8 mouse cellular contexts compared by ENCODE assay signal in genomic region chr6:83505554-83505953, GRCm38 (mm10). TPM values are rescaled to one million over a fixed set of nuclear protein-coding genes. Genes with fewer than 3 reads are reported as not detected.
A peak's percentile ranks its signal among the peaks of the same experiment; 100 is the strongest.
DNase-seq lines count a peak whose midpoint lies in the region; ATAC-seq and TF ChIP-seq lines count a peak whose summit lies in the region.

No protein-coding gene starts in this region.

- intact Hi-C loops in left cerebral cortex, adult 2 months (cut with DNase I): no loop called here
- intact Hi-C loops in left cerebral cortex, postnatal 25 days (cut with DNase I): loop anchor here (5.0 kb wide), 2 partner anchors 48 to 67 kb away; partner anchors contain the start of genes Stambp and Tet3

- no peaks in the 10 kb centered on the region for H3K9me3 ChIP-seq in embryonic facial prominence, embryonic 14.5 days (ENCODE audit: control insufficient read depth, low read length)
- H3K9me3 ChIP-seq in intestine, postnatal 0 days (ENCODE audit: control insufficient read depth): no peaks in the 10 kb centered on the region
- no peaks in the 10 kb centered on the region for H3K9me3 ChIP-seq in neural tube, embryonic 13.5 days

- peak overlapping the region; percentile 70 for H3K4me2 ChIP-seq in embryonic facial prominence, embryonic 14.5 days (ENCODE audit: low read depth, low read length)
- H3K4me2 ChIP-seq in intestine, postnatal 0 days (replicated peaks; ENCODE audit: low read depth): peak overlapping the region; percentile 86; the same call in 1 of the 2 replicates
- H3K4me2 ChIP-seq in neural tube, embryonic 13.5 days: peak overlapping the region; percentile 79

- no peak for TF ChIP-seq CTCF in left cerebral cortex, adult 2 months (IDR thresholded peaks at IDR 0.05)
- no peak for TF ChIP-seq CTCF in intestine, postnatal 0 days (IDR thresholded peaks at IDR 0.05; ENCODE audit: low read depth)

- no peaks in the 10 kb centered on the region for H3K27me3 ChIP-seq in embryonic facial prominence, embryonic 14.5 days (replicated peaks; ENCODE audit: control insufficient read depth, insufficient read depth, low read length)
- H3K27me3 ChIP-seq in intestine, postnatal 0 days (replicated peaks; ENCODE audit: control insufficient read depth, insufficient read depth, low read length): no peaks in the 10 kb centered on the region
- H3K27me3 ChIP-seq in neural tube, embryonic 13.5 days: no peaks in the 10 kb centered on the region

- peak overlapping the region; percentile 100 for H3K27ac ChIP-seq in left cerebral cortex, adult 2 months
- H3K27ac ChIP-seq in embryonic facial prominence, embryonic 14.5 days (replicated peaks; ENCODE audit: low read depth, low read length): peak overlapping the region; percentile 90; the same call in 1 of the 2 replicates
- H3K27ac ChIP-seq in intestine, postnatal 0 days (ENCODE audit: low read depth, low read length): no peak overlapping the region
- no peak overlapping the region for H3K27ac ChIP-seq in neural tube, embryonic 13.5 days (replicated peaks)

- H3K9ac ChIP-seq in embryonic facial prominence, embryonic 14.5 days (ENCODE audit: low read depth, low read length): peak overlapping the region; percentile 72; the same call in 1 of the 2 replicates
- 0 out of 2 replicates have a peak overlapping the region, but pooled peaks have one; percentile 11 for H3K9ac ChIP-seq in intestine, postnatal 0 days (ENCODE audit: low read depth, low read length)
- H3K9ac ChIP-seq in neural tube, embryonic 13.5 days: peak overlapping the region; percentile 81

- H3K4me1 ChIP-seq in embryonic facial prominence, embryonic 14.5 days (ENCODE audit: control insufficient read depth, insufficient read depth, low read length): peaks cover 9% of the 10 kb centered on the region; the same call in 1 of the 2 replicates
- H3K4me1 ChIP-seq in intestine, postnatal 0 days (replicated peaks; ENCODE audit: control insufficient read depth, insufficient read depth, low read length): no peaks in the 10 kb centered on the region
- H3K4me1 ChIP-seq in neural tube, embryonic 13.5 days (replicated peaks): peaks cover 28% of the 10 kb centered on the region

- no peak for ATAC-seq in embryonic facial prominence, embryonic 14.5 days (ENCODE audit: low read depth)
- no peak for ATAC-seq in intestine, postnatal 0 days
- ATAC-seq in neural tube, embryonic 13.5 days (ENCODE audit: low read depth): no peak

- no peak for DNase-seq in left cerebral cortex, adult 2 months (ENCODE audit: extremely low spot score in 1 of 2, low spot score in 2 of 2)
- no peak for DNase-seq in left cerebral cortex, postnatal 25 days (ENCODE audit: low spot score in 2 of 2)
- DNase-seq in embryonic facial prominence, embryonic 14.5 days (ENCODE audit: low spot score): no peak
- DNase-seq in urinary bladder, adult 18-20 months (ENCODE audit: low spot score in 2 of 2): no peak
- no peak for DNase-seq in adrenal gland, adult 8-10 months
- DNase-seq in gastrocnemius, postnatal 10 days: no peak

- H3K4me3 ChIP-seq in left cerebral cortex, adult 2 months: peak overlapping the region; percentile 63; the same call in 1 of the 2 replicates
- peak overlapping the region; percentile 57 for H3K4me3 ChIP-seq in embryonic facial prominence, embryonic 14.5 days (ENCODE audit: low read depth, low read length)
- H3K4me3 ChIP-seq in intestine, postnatal 0 days (ENCODE audit: low read depth, low read length): no peak overlapping the region
- H3K4me3 ChIP-seq in neural tube, embryonic 13.5 days: peak overlapping the region; percentile 61

- WGBS in embryonic facial prominence, embryonic 14.5 days: 92% methylated on average over 4 of the region's 4 CpGs
- WGBS in intestine, postnatal 0 days: 88% methylated on average over 4 of the region's 4 CpGs
- 95% methylated on average over 4 of the region's 4 CpGs for WGBS in neural tube, embryonic 13.5 days

- H3K36me3 ChIP-seq in embryonic facial prominence, embryonic 14.5 days (ENCODE audit: control insufficient read depth, insufficient read depth, low read length): 0 out of 2 replicates have a peak, but pooled peaks cover 2% of the 10 kb centered on the region
- H3K36me3 ChIP-seq in intestine, postnatal 0 days (ENCODE audit: control insufficient read depth, insufficient read depth): no peaks in the 10 kb centered on the region
- peaks cover 5% of the 10 kb centered on the region; the same call in 1 of the 2 replicates for H3K36me3 ChIP-seq in neural tube, embryonic 13.5 days

RNA-seq across cellular contexts. Expression of gene Dguok, which starts 1.2 kb away (rescaled TPM):
- total RNA-seq in left cerebral cortex, adult 2 months (2021): 10 to 100 TPM; 25.2 to 31.0 TPM
- 10 to 100 TPM; 23.3 to 25.3 TPM for total RNA-seq in left cerebral cortex, postnatal 25 days (2021)
- 70.5 and 72.3 TPM in 2 replicates for polyA plus RNA-seq in embryonic facial prominence, embryonic 14.5 days (2014; fragmentation: Nextera tagmentation; extraction: Ambion mirVana)
- 30.9 and 33.7 TPM in 2 replicates for polyA plus RNA-seq in intestine, postnatal 0 days (2015; fragmentation: Nextera tagmentation; extraction: Ambion mirVana)
- polyA plus RNA-seq in neural tube, embryonic 13.5 days (2015; fragmentation: Nextera tagmentation; extraction: Ambion mirVana): 70.8 and 75.7 TPM in 2 replicates
- 10 to 100 TPM; 46.1 to 62.6 (median 54.7) TPM for total RNA-seq in adrenal gland, adult 8-10 months (2022)
- total RNA-seq in gastrocnemius, postnatal 10 days (2021): 10 to 100 TPM; 22.3 to 29.4 TPM

RNA-seq across cellular contexts. Expression of gene Actg2, which starts 30.5 kb away (rescaled TPM):
- not detected for total RNA-seq in left cerebral cortex, adult 2 months (2021)
- not detected for total RNA-seq in left cerebral cortex, postnatal 25 days (2021)
- 11.0 and 13.2 TPM in 2 replicates for polyA plus RNA-seq in embryonic facial prominence, embryonic 14.5 days (2014; fragmentation: Nextera tagmentation; extraction: Ambion mirVana)
- 2,265 and 2,375 TPM in 2 replicates for polyA plus RNA-seq in intestine, postnatal 0 days (2015; fragmentation: Nextera tagmentation; extraction: Ambion mirVana)
- 1.9 and 2.0 TPM in 2 replicates for polyA plus RNA-seq in neural tube, embryonic 13.5 days (2015; fragmentation: Nextera tagmentation; extraction: Ambion mirVana)
- under 1 TPM in 3 of 4 experiments, not detected in 1; 0.28 to 0.52 (median 0.30) TPM for total RNA-seq in adrenal gland, adult 8-10 months (2022)
- total RNA-seq in gastrocnemius, postnatal 10 days (2021): 1 to 10 TPM; 3.6 to 5.3 TPM

RNA-seq across cellular contexts. Expression of gene Tet3, which starts 46.7 kb away (rescaled TPM):
- 10 to 100 TPM; 74.6 to 90.0 TPM for total RNA-seq in left cerebral cortex, adult 2 months (2021)
- 10 to 100 TPM; 86.4 to 87.3 TPM for total RNA-seq in left cerebral cortex, postnatal 25 days (2021)
- 32.4 and 37.3 TPM in 2 replicates for polyA plus RNA-seq in embryonic facial prominence, embryonic 14.5 days (2014; fragmentation: Nextera tagmentation; extraction: Ambion mirVana)
- polyA plus RNA-seq in intestine, postnatal 0 days (2015; fragmentation: Nextera tagmentation; extraction: Ambion mirVana): 28.1 and 34.3 TPM in 2 replicates
- polyA plus RNA-seq in neural tube, embryonic 13.5 days (2015; fragmentation: Nextera tagmentation; extraction: Ambion mirVana): 79.0 and 79.2 TPM in 2 replicates
- total RNA-seq in adrenal gland, adult 8-10 months (2022): 10 to 100 TPM; 24.3 to 40.5 (median 35.3) TPM
- 10 to 100 TPM; 41.5 to 47.0 TPM for total RNA-seq in gastrocnemius, postnatal 10 days (2021)

Comparison
In these comparisons a context has a peak if more than half of its experiments do, and no peak if none do; other contexts are left out.
1. H3K27ac ChIP-seq: peak in left cerebral cortex, adult 2 months (single experiment) and embryonic facial prominence, embryonic 14.5 days (single experiment); none in intestine, postnatal 0 days (single experiment) and neural tube, embryonic 13.5 days (single experiment).
2. H3K9ac ChIP-seq: peak in every context shown above with its lines; median percentile 81 in neural tube, embryonic 13.5 days; 72 in embryonic facial prominence, embryonic 14.5 days; 11 in intestine, postnatal 0 days.
3. Peak in every context shown above with its lines, with median percentiles within 50 percentile points of each other: H3K4me2 ChIP-seq.